Mouse (Mus musculus): ENCODE results near the gene Pithd1. TPM values are rescaled to one million over a fixed set of nuclear protein-coding genes. Genes with fewer than 3 reads are reported as not detected.
"Not testable (repeated sequence)": the region's sequence is repeated elsewhere in the genome, so short reads cannot be mapped to it uniquely, and the experiment has no call there.

Gene Pithd1
- polyA plus RNA-seq, 1 experiment: 140 TPM

GRCm38 (mm10) chr4:135946659-135947301, 40.3 kb downstream of the Pithd1 start:
- peak overlapping the region; percentile 95 for H3K4me3 ChIP-seq (ENCODE audit: control insufficient read depth, insufficient read depth, low read length)
- no peak overlapping the region for H3K27ac ChIP-seq (ENCODE audit: control insufficient read depth, insufficient read depth, low read length)
- WGBS: 2% methylated on average over 28 of the region's 28 CpGs
- TF ChIP-seq CTCF (IDR thresholded peaks at IDR 0.05; ENCODE audit: borderline replicate concordance, control insufficient read depth, extremely low read depth, insufficient read depth, low read length, poor library complexity): no peak
- no peak for TF ChIP-seq POLR2A (IDR thresholded peaks at IDR 0.05; ENCODE audit: control insufficient read depth, extremely low read depth, insufficient read depth, low read length, poor library complexity)
- no peak for DNase-seq
- peaks cover 13% of the 10 kb centered on the region for H3K4me1 ChIP-seq (replicated peaks; ENCODE audit: control insufficient read depth, insufficient read depth, low read length)
- no peaks in the 10 kb centered on the region for H3K27me3 ChIP-seq (ENCODE audit: control insufficient read depth, insufficient read depth, low read length)
- no peaks in the 10 kb centered on the region; the same call in 1 of the 2 replicates for H3K36me3 ChIP-seq (ENCODE audit: control insufficient read depth, insufficient read depth, low read length)

DNA sequence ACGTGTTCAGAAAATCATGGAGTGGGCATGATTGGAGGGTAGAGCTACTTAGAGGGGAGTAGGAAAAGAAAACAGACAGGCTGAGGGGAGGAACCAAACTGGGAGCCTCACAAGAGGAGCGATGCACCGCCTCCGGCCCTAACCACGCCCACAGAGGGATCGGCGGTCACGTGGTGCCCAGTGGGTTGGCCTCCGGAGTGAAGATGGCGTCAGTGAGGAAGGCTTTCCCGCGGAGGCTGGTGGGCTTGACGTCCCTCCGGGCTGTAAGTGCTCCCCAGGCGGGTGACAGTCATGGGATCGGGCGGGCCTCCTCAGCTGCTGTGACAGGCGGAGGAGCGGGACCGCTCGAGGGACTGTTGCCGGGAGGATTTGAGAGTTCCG, 40.8 kb downstream of the Pithd1 start, which contains the start of gene Hmgcl:
Gene Hmgcl (plus strand): TSS at position 171 of the 381 bp plus-strand sequence.
- Histone ChIP-seq H3K4me3 (ENCODE audit: control insufficient read depth, insufficient read depth, low read length) (peak within 1 kb of the TSS; percentile 95), H3K36me3 (ENCODE audit: control insufficient read depth, insufficient read depth, low read length) (no peaks in the 10 kb centered on the region; the same call in 1 of the 2 replicates), H3K27me3 (ENCODE audit: control insufficient read depth, insufficient read depth, low read length) (no peaks in the 10 kb centered on the region), H3K4me1 (replicated peaks; ENCODE audit: control insufficient read depth, insufficient read depth, low read length) (peaks cover 13% of the 10 kb centered on the region), H3K27ac (ENCODE audit: control insufficient read depth, insufficient read depth, low read length) (no peak within 1 kb of the TSS)
- peak; percentile 97 for DNase-seq
- 0% methylated on average over 23 of the region's 23 CpGs for WGBS
- TF ChIP-seq CTCF (IDR thresholded peaks at IDR 0.05; ENCODE audit: borderline replicate concordance, control insufficient read depth, extremely low read depth, insufficient read depth, low read length, poor library complexity): no peak
- peak; percentile 72; the same call in 1 of the 2 replicates for TF ChIP-seq POLR2A (IDR thresholded peaks at IDR 0.05; ENCODE audit: control insufficient read depth, extremely low read depth, insufficient read depth, low read length, poor library complexity)

DNA sequence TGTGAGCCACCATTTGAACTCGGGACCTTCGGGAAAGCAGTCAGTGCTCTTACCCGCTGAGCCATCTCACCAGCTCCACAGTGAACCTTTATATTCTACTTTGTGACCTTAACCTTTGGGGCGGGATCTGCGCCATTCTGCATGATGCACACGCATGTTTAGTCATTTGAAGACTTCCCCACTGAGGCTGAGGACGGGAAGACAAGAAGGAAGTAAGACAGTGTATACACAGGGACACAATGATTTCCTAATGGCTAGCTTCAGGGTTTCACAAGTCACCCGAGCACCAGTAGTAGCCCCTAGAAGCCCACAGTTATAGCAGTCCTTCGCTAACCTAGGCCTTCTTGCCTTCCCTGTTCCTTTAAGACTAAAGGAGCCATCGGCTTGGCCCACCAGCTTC, 41.4 kb downstream of the Pithd1 start:
- Histone ChIP-seq H3K36me3 (ENCODE audit: control insufficient read depth, insufficient read depth, low read length) (no peaks in the 10 kb centered on the region), H3K4me3 (ENCODE audit: control insufficient read depth, insufficient read depth, low read length) (no peak overlapping the region), H3K4me1 (replicated peaks; ENCODE audit: control insufficient read depth, insufficient read depth, low read length) (peaks cover 13% of the 10 kb centered on the region), H3K27me3 (ENCODE audit: control insufficient read depth, insufficient read depth, low read length) (no peaks in the 10 kb centered on the region), H3K27ac (ENCODE audit: control insufficient read depth, insufficient read depth, low read length) (no peak overlapping the region)
- TF ChIP-seq CTCF (IDR thresholded peaks at IDR 0.05; ENCODE audit: borderline replicate concordance, control insufficient read depth, extremely low read depth, insufficient read depth, low read length, poor library complexity) (no peak), POLR2A (IDR thresholded peaks at IDR 0.05; ENCODE audit: control insufficient read depth, extremely low read depth, insufficient read depth, low read length, poor library complexity) (no peak)
- WGBS: 81% methylated on average over 10 of the region's 10 CpGs
- no peak for DNase-seq

- TF ChIP-seq CTCF (IDR thresholded peaks at IDR 0.05; ENCODE audit: borderline replicate concordance, control insufficient read depth, extremely low read depth, insufficient read depth, low read length, poor library complexity): no peak
- TF ChIP-seq POLR2A (IDR thresholded peaks at IDR 0.05; ENCODE audit: control insufficient read depth, extremely low read depth, insufficient read depth, low read length, poor library complexity): no peak
- no peak for DNase-seq
- no peak overlapping the region for H3K4me3 ChIP-seq (ENCODE audit: control insufficient read depth, insufficient read depth, low read length)
- H3K27ac ChIP-seq (ENCODE audit: control insufficient read depth, insufficient read depth, low read length): no peak overlapping the region
- WGBS: 73% methylated on average over 4 of the region's 4 CpGs
- no peaks in the 10 kb centered on the region for H3K36me3 ChIP-seq (ENCODE audit: control insufficient read depth, insufficient read depth, low read length)
- H3K27me3 ChIP-seq (ENCODE audit: control insufficient read depth, insufficient read depth, low read length): no peaks in the 10 kb centered on the region
- peaks cover 10% of the 10 kb centered on the region for H3K4me1 ChIP-seq (replicated peaks; ENCODE audit: control insufficient read depth, insufficient read depth, low read length)
These were observed 43.7 kb downstream of the Pithd1 start for GRCm38 (mm10) chr4:135943389-135943788.

- H3K4me1 ChIP-seq (replicated peaks; ENCODE audit: control insufficient read depth, insufficient read depth, low read length): peaks cover 6% of the 10 kb centered on the region
- 79% methylated on average over 6 of the region's 6 CpGs for WGBS
- no peak for TF ChIP-seq CTCF (IDR thresholded peaks at IDR 0.05; ENCODE audit: borderline replicate concordance, control insufficient read depth, extremely low read depth, insufficient read depth, low read length, poor library complexity)
- no peak for TF ChIP-seq POLR2A (IDR thresholded peaks at IDR 0.05; ENCODE audit: control insufficient read depth, extremely low read depth, insufficient read depth, low read length, poor library complexity)
- H3K36me3 ChIP-seq (ENCODE audit: control insufficient read depth, insufficient read depth, low read length): no peaks in the 10 kb centered on the region
- H3K4me3 ChIP-seq (ENCODE audit: control insufficient read depth, insufficient read depth, low read length): no peak overlapping the region
- no peak overlapping the region for H3K27ac ChIP-seq (ENCODE audit: control insufficient read depth, insufficient read depth, low read length)
- H3K27me3 ChIP-seq (ENCODE audit: control insufficient read depth, insufficient read depth, low read length): no peaks in the 10 kb centered on the region
- no peak for DNase-seq
These were observed 44.9 kb downstream of the Pithd1 start for GRCm38 (mm10) chr4:135942193-135942592.

GRCm38 (mm10) chr4:135941026-135941425, 46.0 kb downstream of the Pithd1 start:
- 0 out of 2 replicates have a peak, but pooled peaks have one; percentile 21 for TF ChIP-seq CTCF (IDR thresholded peaks at IDR 0.05; ENCODE audit: borderline replicate concordance, control insufficient read depth, extremely low read depth, insufficient read depth, low read length, poor library complexity)
- H3K36me3 ChIP-seq (ENCODE audit: control insufficient read depth, insufficient read depth, low read length); H3K4me3 ChIP-seq (ENCODE audit: control insufficient read depth, insufficient read depth, low read length); H3K4me1 ChIP-seq (replicated peaks; ENCODE audit: control insufficient read depth, insufficient read depth, low read length); H3K27ac ChIP-seq (ENCODE audit: control insufficient read depth, insufficient read depth, low read length); H3K27me3 ChIP-seq (ENCODE audit: control insufficient read depth, insufficient read depth, low read length); DNase-seq: not testable (repeated sequence)
- WGBS: 95% methylated on average over 8 of the region's 8 CpGs
